Mouse (Mus musculus) MEL (cell line): Measurements from ENCODE around the gene Gm20388. TPM values are rescaled to one million over a fixed set of nuclear protein-coding genes. Genes with fewer than 3 reads are reported as not detected.
A peak's percentile ranks its signal among the peaks of the same experiment; 100 is the strongest.

Experiments used
- DNase-seq: peaks from one replicate; pipeline ENCODE4 v3.0.0; 2011; ENCODE audit warnings: low read depth, low spot score
- H3K27ac ChIP-seq: 2 replicates; pipeline ENCODE4 v1.5.1; 2012; ENCODE audit warnings: low read depth, mild to moderate bottlenecking, control low read depth, low read length, moderate library complexity; ENCODE audit not compliant: control insufficient read depth
- H3K27me3 ChIP-seq, 2 experiments: fragments of 150-350 bp in 1 of 2; sonication (generic) in 1 of 2; 2 replicates each; pipeline ENCODE4 v1.6.1; 2012; ENCODE audit warnings: low read length in 2 of 2, mild to moderate bottlenecking in 2 of 2, improper control_type of control experiment in 1 of 2, moderate library complexity in 1 of 2; ENCODE audit not compliant: insufficient read depth in 2 of 2, control insufficient read depth in 1 of 2
- H3K36me3 ChIP-seq, 2 experiments: 2 replicates each; pipeline ENCODE4 v1.6.1; 2012 to 2014; ENCODE audit warnings: low read length in 2 of 2, improper control_type of control experiment in 1 of 2, inconsistent platforms in 1 of 2, mild to moderate bottlenecking in 1 of 2; ENCODE audit not compliant: insufficient read depth in 2 of 2, control insufficient read depth in 1 of 2
- H3K4me1 ChIP-seq, 2 experiments: fragments of 150-350 bp in 1 of 2; sonication (generic) in 1 of 2; 2 replicates each; pipeline ENCODE4 v1.6.1; 2012; ENCODE audit warnings: low read length in 2 of 2, improper control_type of control experiment in 1 of 2, mild to moderate bottlenecking in 1 of 2; ENCODE audit not compliant: insufficient read depth in 2 of 2, control insufficient read depth in 1 of 2
- H3K4me3 ChIP-seq, 2 experiments: fragments of 150-350 bp in 1 of 2; sonication (generic) in 1 of 2; 2 replicates each; pipeline ENCODE4 v1.5.1; 2012; ENCODE audit warnings: low read depth in 2 of 2, low read length in 2 of 2, mild to moderate bottlenecking in 2 of 2, moderate library complexity in 2 of 2, control low read depth in 1 of 2, improper control_type of control experiment in 1 of 2; ENCODE audit not compliant: control insufficient read depth in 1 of 2, insufficient read depth in 1 of 2
- H3K79me2 ChIP-seq: 2 replicates; pipeline ENCODE4 v1.6.1; 2012; ENCODE audit warnings: mild to moderate bottlenecking, low read length, moderate library complexity; ENCODE audit not compliant: control insufficient read depth, poor library complexity, insufficient read depth
- H3K9ac ChIP-seq: 2 replicates; pipeline ENCODE4 v1.6.1; 2012; ENCODE audit warnings: low read depth, mild to moderate bottlenecking, control low read depth, low read length, moderate library complexity; ENCODE audit not compliant: control insufficient read depth, poor library complexity, severe bottlenecking
- H3K9me3 ChIP-seq: fragments of 150-350 bp; sonication (generic); replicated peaks from 2 replicates; pipeline ENCODE4 v1.6.1; 2012; ENCODE audit warnings: mild to moderate bottlenecking, low read length, improper control_type of control experiment, moderate library complexity; ENCODE audit not compliant: insufficient read depth
- BHLHE40 ChIP-seq: IDR thresholded peaks from 2 replicates; pipeline ENCODE4 v1.6.1; 2012; ENCODE audit warnings: low read depth, mild to moderate bottlenecking, inconsistent platforms, low read length, improper control_type of control experiment, borderline replicate concordance
- CHD2 ChIP-seq: IDR thresholded peaks from 2 replicates; pipeline ENCODE4 v1.6.1; 2011; ENCODE audit warnings: low read length, improper control_type of control experiment
- CTCF ChIP-seq, 3 experiments: IDR thresholded peaks in 2 of 3; conservative IDR thresholded peaks in 1 of 3; 2 replicates each; pipeline ENCODE4 v1.5.1; 2011 to 2012; ENCODE audit warnings: low read length in 3 of 3, low read depth in 2 of 3, mild to moderate bottlenecking in 2 of 3, improper control_type of control experiment in 1 of 3, inconsistent platforms in 1 of 3, mixed read lengths in 1 of 3, moderate library complexity in 1 of 3; ENCODE audit not compliant: control insufficient read depth in 1 of 3, insufficient read depth in 1 of 3, poor library complexity in 1 of 3, severe bottlenecking in 1 of 3
- ETS1 ChIP-seq: IDR thresholded peaks from 2 replicates; pipeline ENCODE4 v1.6.1; 2012; ENCODE audit warnings: low read depth, mild to moderate bottlenecking, inconsistent platforms, low read length, improper control_type of control experiment, moderate library complexity
- HCFC1 ChIP-seq: IDR thresholded peaks from 2 replicates; pipeline ENCODE4 v1.6.1; 2012; ENCODE audit warnings: low read depth, mild to moderate bottlenecking, inconsistent platforms, low read length, improper control_type of control experiment, moderate library complexity
- KAT2A ChIP-seq: conservative IDR thresholded peaks from 2 replicates; pipeline ENCODE4 v1.6.1; 2012; ENCODE audit warnings: low read depth, low read length, improper control_type of control experiment, inconsistent platforms
- MAX ChIP-seq: IDR thresholded peaks from 2 replicates; pipeline ENCODE4 v1.6.1; 2011; ENCODE audit warnings: low read length, improper control_type of control experiment
- MAZ ChIP-seq: IDR thresholded peaks from 2 replicates; pipeline ENCODE4 v1.6.1; 2012; ENCODE audit warnings: low read depth, mild to moderate bottlenecking, inconsistent platforms, low read length, improper control_type of control experiment
- MXI1 ChIP-seq: IDR thresholded peaks from 2 replicates; pipeline ENCODE4 v1.6.1; 2011; ENCODE audit warnings: mild to moderate bottlenecking, low read depth, low read length, improper control_type of control experiment
- MYB ChIP-seq: IDR thresholded peaks from 2 replicates; pipeline ENCODE4 v1.6.1; 2011; ENCODE audit warnings: mild to moderate bottlenecking, low read depth, low read length, improper control_type of control experiment
- MYC ChIP-seq: IDR thresholded peaks from 2 replicates; pipeline ENCODE4 v1.6.1; 2011; ENCODE audit warnings: low read depth, mild to moderate bottlenecking, low read length, improper control_type of control experiment, moderate library complexity
- NELFE ChIP-seq: IDR thresholded peaks from 2 replicates; pipeline ENCODE4 v1.6.1; 2011; ENCODE audit warnings: low read depth, low read length, improper control_type of control experiment
- POLR2A ChIP-seq, 2 experiments: IDR thresholded peaks; 2 replicates each; pipeline ENCODE4 v1.6.1; 2011 to 2012; ENCODE audit warnings: low read length in 2 of 2, mild to moderate bottlenecking in 2 of 2, control low read depth in 1 of 2, improper control_type of control experiment in 1 of 2, low read depth in 1 of 2, moderate library complexity in 1 of 2; ENCODE audit not compliant: control insufficient read depth in 1 of 2, insufficient read depth in 1 of 2, poor library complexity in 1 of 2
- POLR2AphosphoS5 ChIP-seq: IDR thresholded peaks from 2 replicates; pipeline ENCODE4 v1.6.1; 2012; ENCODE audit warnings: low read depth, borderline replicate concordance, mild to moderate bottlenecking, inconsistent platforms, low read length, moderate library complexity, mixed read lengths
- RAD21 ChIP-seq: IDR thresholded peaks from 2 replicates; pipeline ENCODE4 v1.6.1; 2011; ENCODE audit warnings: mild to moderate bottlenecking, low read depth, low read length, improper control_type of control experiment
- SIN3A ChIP-seq: IDR thresholded peaks from 2 replicates; pipeline ENCODE4 v1.6.1; 2012; ENCODE audit warnings: low read length, improper control_type of control experiment, inconsistent platforms
- SMC3 ChIP-seq: IDR thresholded peaks from 2 replicates; pipeline ENCODE4 v1.6.1; 2011; ENCODE audit warnings: low read depth, low read length, improper control_type of control experiment
- TBP ChIP-seq: IDR thresholded peaks from 2 replicates; pipeline ENCODE4 v1.8.0; 2011; ENCODE audit warnings: low read depth, low read length, improper control_type of control experiment
- USF1 ChIP-seq: IDR thresholded peaks from 2 replicates; pipeline ENCODE4 v1.6.1; 2014; ENCODE audit warnings: low read depth, mild to moderate bottlenecking, inconsistent platforms, low read length, improper control_type of control experiment, moderate library complexity
- USF2 ChIP-seq, 2 experiments: IDR thresholded peaks; 2 replicates each; pipeline ENCODE4 v1.6.1; 2011 to 2012; ENCODE audit warnings: improper control_type of control experiment in 2 of 2, low read length in 2 of 2, borderline replicate concordance in 1 of 2, inconsistent platforms in 1 of 2, low read depth in 1 of 2, mild to moderate bottlenecking in 1 of 2; ENCODE audit not compliant: insufficient read depth in 1 of 2
- ZC3H11A ChIP-seq: IDR thresholded peaks from 2 replicates; pipeline ENCODE4 v1.6.1; 2012; ENCODE audit warnings: low read depth, mild to moderate bottlenecking, inconsistent platforms, low read length, improper control_type of control experiment
- ZMIZ1 ChIP-seq: IDR thresholded peaks from 2 replicates; pipeline ENCODE4 v1.6.1; 2012; ENCODE audit warnings: low read depth, mild to moderate bottlenecking, inconsistent platforms, low read length, improper control_type of control experiment, moderate library complexity
- polyA plus RNA-seq, 2 experiments: library from polyadenylated mRNA; stranded (reverse) in 1 of 2; unstranded in 1 of 2; fragments of >175 nt in 1 of 2; fragments of >200 nt in 1 of 2; gene quantifications; 2 replicates each; pipeline versions ENCODE4 v1.2.1 to v1.2.4; 2012; ENCODE audit warnings: low replicate concordance in 2 of 2, low read depth in 1 of 2; ENCODE audit not compliant: insufficient read length in 2 of 2, insufficient read depth in 1 of 2, missing spikeins in 1 of 2
- total RNA-seq: library from RNA; depleted of rRNA; stranded (reverse); fragments of 300-350 nt; gene quantifications from 2 replicates; pipeline ENCODE4 v1.2.3, GENCODE M21; 2012

The Gm20388 gene
- total and polyA plus RNA-seq, 3 experiments = 11.1 to 17.8 TPM; not detected in 1

DNA sequence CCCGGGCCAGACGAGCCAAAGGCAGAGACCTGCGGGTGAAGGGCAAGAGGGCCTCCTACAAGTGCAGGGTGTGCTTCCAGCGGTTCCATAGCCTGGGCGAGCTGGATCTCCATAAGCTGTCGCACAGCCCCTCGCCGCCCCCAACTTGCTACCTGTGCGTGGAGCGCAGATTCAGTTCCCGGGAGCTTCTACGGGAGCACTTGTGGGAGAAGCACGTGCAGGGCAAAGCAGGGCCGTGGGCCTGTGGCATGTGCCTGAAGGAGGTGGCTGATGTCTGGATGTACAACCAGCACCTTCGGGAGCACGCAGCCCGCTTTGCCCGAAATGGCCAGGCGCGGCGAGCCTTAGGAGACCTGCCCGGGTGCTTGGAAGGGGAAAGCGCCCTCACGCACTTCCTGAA is 2358.2 kb downstream of the Gm20388 start:
- peak overlapping the region; percentile 42 to 46; a peak in 3 of 4 replicates for H3K4me3 ChIP-seq
- peak overlapping the region; percentile 60 for H3K9ac ChIP-seq
- H3K27me3 ChIP-seq = no peaks in the 10 kb centered on the region

DNA sequence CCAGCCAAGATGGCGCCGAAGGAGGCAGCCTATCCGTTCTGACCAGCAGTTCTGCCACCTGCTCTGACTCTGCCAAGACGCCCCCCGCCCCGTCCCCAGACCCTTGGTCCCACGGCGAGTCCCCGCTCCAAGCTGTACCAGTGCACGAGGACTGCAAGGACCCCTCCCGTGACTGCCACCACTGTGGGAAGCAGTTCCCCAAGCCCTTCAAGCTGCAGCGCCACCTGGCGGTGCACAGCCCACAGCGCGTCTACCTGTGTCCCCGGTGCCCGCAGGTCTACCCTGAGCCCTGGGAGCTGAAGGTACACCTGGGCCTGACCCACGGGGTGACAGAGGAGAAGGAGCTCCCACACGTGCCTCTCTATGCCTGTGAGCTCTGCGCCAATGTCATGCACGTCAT is 2358.8 kb downstream of the Gm20388 start:
- Histone ChIP-seq H3K27me3 (no peaks in the 10 kb centered on the region), H3K4me3 (peak overlapping the region; percentile 42 to 46; a peak in 3 of 4 replicates), H3K36me3 (0 out of 4 replicates have a peak, but pooled peaks cover 0 to 1% of the 10 kb centered on the region in 2 experiments), H3K27ac (no peak overlapping the region), H3K4me1 (peaks cover 0 to 10% of the 10 kb centered on the region in 2 experiments; a peak in 2 of 4 replicates), H3K9ac (peak overlapping the region; percentile 60), H3K9me3 (no peaks in the 10 kb centered on the region), H3K79me2 (no peaks in the 10 kb centered on the region)
- DNase-seq = peak; percentile 73
- TF ChIP-seq SIN3A (peak; percentile 52; the same call in 1 of the 2 replicates), RAD21 (peak; percentile 54), ZC3H11A (peak; percentile 30; the same call in 1 of the 2 replicates), MXI1 (no peak), KAT2A (no peak), MAX (no peak), MYB (no peak), POLR2A (IDR thresholded peaks at IDR 0.05; ENCODE audit: control insufficient read depth in 1 of 2, insufficient read depth in 1 of 2, low read depth in 1 of 2, low read length in 2 of 2, poor library complexity in 1 of 2) (peak in 1 of 2 experiments; percentile 46; a peak in 1 of 4 replicates), SMC3 (peak; percentile 79), MYC (0 out of 2 replicates have a peak, but pooled peaks have one; percentile 63), HCFC1 (no peak), CHD2 (no peak), POLR2AphosphoS5 (no peak), NELFE (peak; percentile 47), USF2 (IDR thresholded peaks at IDR 0.05; ENCODE audit: borderline replicate concordance in 1 of 2, insufficient read depth in 1 of 2, low read depth in 1 of 2, low read length in 2 of 2) (no peak), ZMIZ1 (no peak), ETS1 (no peak), MAZ (0 out of 2 replicates have a peak, but pooled peaks have one; percentile 28), USF1 (peak; percentile 36; the same call in 1 of the 2 replicates), CTCF (IDR thresholded peaks at IDR 0.05 in 2 of 3, conservative IDR thresholded peaks at IDR 0.05 in 1 of 3; ENCODE audit: control insufficient read depth in 1 of 3, insufficient read depth in 1 of 3, low read depth in 2 of 3, low read length in 3 of 3, poor library complexity in 1 of 3, severe bottlenecking in 1 of 3) (peak; percentile 86 to 98 (median 90)), TBP (no peak)

More for the DNA sequence above, 2358.2 kb downstream of the Gm20388 start:
- H3K4me1 ChIP-seq = peaks cover 0 to 5% of the 10 kb centered on the region in 2 experiments; a peak in 1 of 4 replicates
- no peaks in the 10 kb centered on the region for H3K79me2 ChIP-seq
- H3K36me3 ChIP-seq = 0 out of 4 replicates have a peak, but pooled peaks cover 0 to 2% of the 10 kb centered on the region in 2 experiments
- no peak overlapping the region for H3K27ac ChIP-seq
- H3K9me3 ChIP-seq = no peaks in the 10 kb centered on the region
- TF ChIP-seq BHLHE40 (no peak), POLR2AphosphoS5 (no peak)
- no peak for DNase-seq
